Mouse (Mus musculus): ENCODE data around the gene Syt1. TPM values are rescaled to one million over a fixed set of nuclear protein-coding genes. Genes with fewer than 3 reads are reported as not detected.

Gene Syt1
- polyA plus RNA-seq, 1 experiment from 2014 or later: 0.19 TPM

DNA sequence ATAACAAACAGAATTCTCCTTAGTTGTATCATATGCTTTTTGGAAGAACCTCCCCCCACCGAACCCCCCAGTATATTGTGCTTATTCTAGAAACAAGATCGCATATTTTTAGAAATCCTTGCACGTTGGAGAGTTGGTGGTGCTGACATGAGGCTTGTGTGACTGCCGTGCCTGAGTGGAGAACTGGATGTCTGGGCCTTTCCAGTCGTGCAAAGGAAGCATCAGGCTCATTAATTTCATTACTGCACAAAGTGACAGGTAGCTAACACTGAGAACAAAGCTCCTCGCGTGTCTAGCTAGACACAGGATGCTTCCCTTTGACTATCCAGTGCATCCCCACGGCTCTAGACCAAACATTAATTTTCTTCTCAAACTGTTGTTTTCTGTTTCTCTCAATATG, 358.0 kb downstream of the Syt1 start:
- ChIA-PET CTCF (interaction anchor here (3.0 kb wide), 1 partner anchor 13 kb away, joined by 11 read pairs; no protein-coding TSS in a partner anchor), POLR2A (no interaction called here)
- no peak for TF ChIP-seq CTCF (IDR thresholded peaks at IDR 0.05)
- in situ Hi-C loops (cut with MboI; ENCODE audit: low pct_unique_long_range_greater_than_20kb): no loop called here
- DNase-seq (ENCODE audit: low read depth, low spot score): no peak
- H3K27me3 ChIP-seq: no peaks in the 10 kb centered on the region
- ATAC-seq: no peak

DNA sequence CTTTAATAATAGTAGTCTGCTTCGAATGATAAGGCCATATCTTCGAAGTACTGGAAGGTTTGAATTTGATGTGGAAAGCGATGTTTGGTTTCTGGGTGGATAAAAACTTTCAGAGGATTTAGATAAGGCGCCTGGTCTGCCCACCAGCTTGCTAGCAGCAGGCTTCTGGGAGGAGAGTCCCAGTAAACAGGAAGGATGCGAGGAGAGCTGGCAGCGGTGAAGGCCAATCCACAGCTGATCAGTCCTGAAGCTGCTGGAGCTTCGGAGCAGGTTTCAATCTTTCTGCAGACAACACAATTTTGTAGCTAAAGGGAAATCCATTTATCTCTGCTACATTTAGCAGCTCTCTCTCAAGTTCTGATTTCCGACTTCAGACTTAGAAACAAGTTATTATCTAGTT, 358.7 kb downstream of the Syt1 start:
- ChIA-PET POLR2A (no interaction called here), CTCF (interaction anchor here (3.0 kb wide), 1 partner anchor 12 kb away, joined by 11 read pairs; no protein-coding TSS in a partner anchor)
- no peak for TF ChIP-seq CTCF (IDR thresholded peaks at IDR 0.05)
- DNase-seq (ENCODE audit: low read depth, low spot score) (no peak), ATAC-seq (no peak)
- no peaks in the 10 kb centered on the region for H3K27me3 ChIP-seq
- in situ Hi-C loops (cut with MboI; ENCODE audit: low pct_unique_long_range_greater_than_20kb): no loop called here

DNA sequence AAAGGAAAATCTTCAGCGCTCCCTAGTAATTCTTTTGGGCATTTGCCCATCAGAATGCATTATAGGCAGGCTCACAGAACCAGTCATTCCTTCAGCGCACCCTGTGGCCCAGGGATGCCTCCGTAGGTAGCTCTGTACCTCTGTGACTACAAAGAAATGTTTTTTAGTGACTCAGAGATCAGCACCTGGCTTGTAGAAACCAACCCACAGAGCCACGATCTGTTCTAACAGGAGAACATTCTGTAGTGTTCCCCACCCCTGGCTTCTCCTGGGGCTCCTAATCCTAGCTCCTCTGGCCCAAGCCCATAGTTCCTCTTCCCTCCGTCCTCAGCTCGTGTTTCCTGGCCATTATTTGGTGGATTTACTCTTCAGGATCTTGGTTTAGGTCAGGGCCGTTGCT, 361.6 kb downstream of the Syt1 start:
- DNase-seq (ENCODE audit: low read depth, low spot score) (no peak), ATAC-seq (no peak)
- CTCF ChIA-PET: interaction anchor here (1.0 kb wide), 1 partner anchor 10 kb away, joined by 3 read pairs; no protein-coding TSS in a partner anchor
- in situ Hi-C loops (cut with MboI; ENCODE audit: low pct_unique_long_range_greater_than_20kb): no loop called here
- no peak for TF ChIP-seq CTCF (IDR thresholded peaks at IDR 0.05)
- no peaks in the 10 kb centered on the region for H3K27me3 ChIP-seq
- POLR2A ChIA-PET: no interaction called here

DNA sequence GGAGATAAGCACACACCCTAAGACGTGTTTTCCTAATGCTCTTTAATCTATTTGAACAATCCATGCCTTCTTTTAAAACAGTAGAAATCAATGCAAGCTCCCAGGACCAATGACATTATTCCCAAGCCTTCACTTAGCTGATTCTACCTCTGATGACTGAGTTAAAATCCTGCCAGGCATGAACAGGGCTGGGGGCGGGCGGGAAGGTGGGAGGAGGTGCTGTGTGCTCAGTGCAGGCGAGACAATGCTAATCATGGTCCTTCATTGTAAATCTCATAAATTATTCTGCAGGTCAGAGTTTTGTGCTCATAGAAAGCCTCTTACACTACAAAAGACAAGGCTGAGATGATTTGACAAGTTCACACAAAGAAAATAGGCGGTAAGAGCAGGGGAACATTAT, 366.9 kb downstream of the Syt1 start:
- in situ Hi-C loops (cut with MboI; ENCODE audit: low pct_unique_long_range_greater_than_20kb): no loop called here
- POLR2A ChIA-PET: no interaction called here
- DNase-seq (ENCODE audit: low read depth, low spot score) (no peak), ATAC-seq (no peak)
- no peak for TF ChIP-seq CTCF (IDR thresholded peaks at IDR 0.05)
- H3K27me3 ChIP-seq: peaks cover 3% of the 10 kb centered on the region
- CTCF ChIA-PET: no interaction called here

DNA sequence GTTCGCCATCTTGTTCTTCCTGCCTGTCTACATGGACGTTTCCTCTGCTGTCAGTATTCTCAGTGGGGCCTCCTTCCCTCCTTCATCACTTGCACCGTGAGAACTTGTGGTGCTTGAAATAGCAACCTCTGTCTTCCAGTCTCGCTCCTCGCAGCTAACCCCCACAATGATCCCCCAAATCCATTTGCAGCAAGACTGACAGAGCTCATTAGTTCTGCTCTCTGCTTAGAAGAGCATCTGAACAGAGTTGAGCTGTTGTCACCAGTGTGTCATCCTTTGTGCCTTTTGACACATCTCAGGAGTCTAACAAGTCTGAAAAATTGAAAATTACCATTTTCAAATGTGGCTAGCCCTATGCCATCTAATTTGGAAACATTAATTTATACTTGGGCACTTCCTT, 372.7 kb downstream of the Syt1 start:
- in situ Hi-C loops (cut with MboI; ENCODE audit: low pct_unique_long_range_greater_than_20kb): no loop called here
- ChIA-PET CTCF (no interaction called here), POLR2A (no interaction called here)
- TF ChIP-seq CTCF (IDR thresholded peaks at IDR 0.05): no peak
- DNase-seq (ENCODE audit: low read depth, low spot score) (no peak), ATAC-seq (no peak)
- peaks cover 3% of the 10 kb centered on the region for H3K27me3 ChIP-seq

DNA sequence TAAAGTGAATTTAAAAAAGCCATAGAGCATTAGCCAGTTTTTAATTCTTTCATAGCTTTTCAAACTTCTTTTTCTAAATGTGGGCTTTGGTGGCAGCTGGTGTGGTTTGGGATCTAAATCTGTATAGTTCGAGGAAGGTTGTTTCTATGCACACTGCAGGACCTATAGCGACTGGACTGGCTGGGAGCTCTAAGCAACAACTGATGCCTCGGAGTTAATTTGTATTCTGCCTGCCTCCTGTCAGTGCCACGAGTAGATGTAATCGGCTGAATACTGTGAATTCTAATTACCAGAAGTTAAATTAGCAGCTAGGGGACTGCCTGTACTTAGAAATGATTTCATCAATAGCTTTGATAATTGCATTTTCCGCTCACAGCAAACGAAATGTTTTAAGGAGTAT, 374.7 kb downstream of the Syt1 start:
- ChIA-PET POLR2A (interaction anchor here (0.8 kb wide), 1 partner anchor 20 kb away, joined by 3 read pairs; no protein-coding TSS in a partner anchor), CTCF (interaction anchor here (1.1 to 2.1 kb wide), 2 partner anchors 12 to 19 kb away, joined by 3 to 7 read pairs; no protein-coding TSS in a partner anchor)
- H3K27me3 ChIP-seq: peaks cover 3% of the 10 kb centered on the region
- in situ Hi-C loops (cut with MboI; ENCODE audit: low pct_unique_long_range_greater_than_20kb): no loop called here
- TF ChIP-seq CTCF (IDR thresholded peaks at IDR 0.05): no peak
- ATAC-seq (no peak), DNase-seq (ENCODE audit: low read depth, low spot score) (no peak)

DNA sequence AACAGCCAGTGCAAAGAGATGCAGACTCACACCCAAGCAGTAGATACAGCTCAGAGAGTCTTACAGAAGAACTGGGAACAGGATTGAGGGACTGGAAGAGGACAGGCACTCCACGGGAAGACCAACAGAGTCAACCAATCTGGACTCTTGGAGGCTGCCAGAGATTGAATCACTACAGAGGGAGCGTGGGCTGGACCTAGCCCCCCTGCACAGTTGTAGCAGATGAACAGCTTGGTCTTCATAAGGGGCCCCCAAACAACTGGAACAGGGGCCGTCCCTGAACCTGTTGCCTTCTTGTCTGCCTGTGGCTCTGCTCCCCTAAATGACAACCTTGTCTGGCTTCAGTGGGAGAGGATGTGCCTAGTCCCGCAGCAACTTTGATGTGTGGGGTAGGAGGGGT, 375.2 kb downstream of the Syt1 start:
- ATAC-seq (no peak), DNase-seq (ENCODE audit: low read depth, low spot score) (no peak)
- POLR2A ChIA-PET: interaction anchor here (0.8 kb wide), 1 partner anchor 21 kb away, joined by 3 read pairs; no protein-coding TSS in a partner anchor
- in situ Hi-C loops (cut with MboI; ENCODE audit: low pct_unique_long_range_greater_than_20kb): no loop called here
- peaks cover 3% of the 10 kb centered on the region for H3K27me3 ChIP-seq
- CTCF ChIA-PET: interaction anchor here (0.8 to 2.1 kb wide), 2 partner anchors 11 to 24 kb away, joined by 3 to 7 read pairs; no protein-coding TSS in a partner anchor
- TF ChIP-seq CTCF (IDR thresholded peaks at IDR 0.05): no peak

DNA sequence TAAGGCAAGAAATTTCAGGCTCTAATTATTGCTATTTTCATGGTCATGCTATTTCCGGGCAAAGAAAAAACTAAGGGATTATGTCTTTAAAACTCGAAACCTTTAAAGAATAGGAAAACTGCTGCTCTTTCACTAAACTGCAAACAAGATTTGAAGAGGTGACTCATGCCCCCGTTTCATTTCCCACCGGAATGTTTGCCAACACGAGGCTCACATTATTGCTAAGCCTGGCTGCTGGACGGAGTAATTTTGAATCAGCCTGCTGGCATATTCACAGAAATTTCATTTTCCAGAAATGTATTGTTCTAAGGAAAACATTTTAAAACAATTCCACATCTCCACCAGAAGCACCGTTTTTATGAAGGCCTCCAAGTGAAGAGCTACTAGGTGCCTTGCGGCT, 379.9 kb downstream of the Syt1 start:
- no peak for ATAC-seq
- in situ Hi-C loops (cut with MboI; ENCODE audit: low pct_unique_long_range_greater_than_20kb): no loop called here
- TF ChIP-seq CTCF (IDR thresholded peaks at IDR 0.05): no peak
- no peaks in the 10 kb centered on the region for H3K27me3 ChIP-seq
- CTCF ChIA-PET: no interaction called here
- DNase-seq (ENCODE audit: low read depth, low spot score): no peak
- POLR2A ChIA-PET: no interaction called here

DNA sequence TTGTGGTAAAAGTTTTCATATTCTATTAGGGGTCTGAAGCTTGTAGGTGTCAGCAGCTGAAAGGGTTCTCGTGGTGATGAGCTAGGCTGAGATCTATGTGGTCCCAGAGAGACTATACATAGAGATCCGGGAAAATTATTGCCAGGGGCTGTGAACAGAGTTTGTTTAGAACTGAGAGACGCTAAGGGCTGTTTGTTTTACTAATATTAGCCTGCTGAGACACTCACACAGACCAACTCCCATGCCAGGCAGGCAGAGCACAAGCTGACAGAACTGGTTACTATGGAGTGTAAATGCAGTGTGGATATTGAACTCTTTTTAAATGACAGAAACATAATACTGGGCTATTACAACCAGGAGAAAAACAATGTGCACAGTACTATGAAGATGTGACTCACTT, 384.4 kb downstream of the Syt1 start:
- in situ Hi-C loops (cut with MboI; ENCODE audit: low pct_unique_long_range_greater_than_20kb): no loop called here
- ATAC-seq (no peak), DNase-seq (ENCODE audit: low read depth, low spot score) (no peak)
- CTCF ChIA-PET: no interaction called here
- H3K27me3 ChIP-seq: no peaks in the 10 kb centered on the region
- no peak for TF ChIP-seq CTCF (IDR thresholded peaks at IDR 0.05)
- POLR2A ChIA-PET: no interaction called here

DNA sequence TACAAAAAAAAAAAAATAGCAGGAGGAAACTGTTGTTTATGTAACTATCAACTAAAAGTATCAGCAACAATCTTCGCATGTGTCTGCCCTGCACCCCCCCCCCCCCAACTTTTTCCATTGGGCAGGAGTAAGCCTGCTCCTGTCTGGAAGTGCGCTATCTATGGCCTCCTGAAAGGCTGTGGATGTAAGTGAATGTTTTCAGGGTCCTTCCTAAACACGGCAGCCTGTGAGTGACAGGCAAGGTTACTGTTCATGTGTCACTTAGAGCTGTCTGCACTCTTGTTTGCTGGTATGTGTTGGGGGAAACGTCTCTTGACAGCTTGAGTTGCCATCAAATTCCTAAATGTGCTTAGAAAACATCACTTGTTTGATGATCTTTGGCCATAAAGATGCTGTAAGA, 387.8 kb downstream of the Syt1 start:
- DNase-seq (ENCODE audit: low read depth, low spot score) (no peak), ATAC-seq (no peak)
- POLR2A ChIA-PET: no interaction called here
- H3K27me3 ChIP-seq: no peaks in the 10 kb centered on the region
- TF ChIP-seq CTCF (IDR thresholded peaks at IDR 0.05): no peak
- in situ Hi-C loops (cut with MboI; ENCODE audit: low pct_unique_long_range_greater_than_20kb): no loop called here
- CTCF ChIA-PET: no interaction called here

DNA sequence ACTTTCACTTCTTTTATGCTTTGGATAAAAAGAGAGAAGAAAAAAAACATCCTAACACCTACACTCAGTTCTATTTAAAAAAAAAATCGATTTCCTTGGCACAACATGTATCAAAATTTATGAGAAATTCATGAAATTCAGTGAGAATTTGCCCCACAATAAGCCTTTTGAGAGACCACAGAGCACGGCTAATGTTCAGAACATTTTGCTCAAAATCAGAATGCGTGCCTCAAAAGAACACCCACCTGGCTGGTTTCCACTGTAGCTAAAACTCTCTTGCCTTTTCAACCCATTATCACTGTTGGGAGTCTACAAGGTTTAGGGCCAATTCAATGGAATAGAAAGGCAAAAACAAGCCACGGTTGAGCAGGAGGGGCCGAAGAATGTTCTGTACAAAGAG, 390.9 kb downstream of the Syt1 start:
- CTCF ChIA-PET: interaction anchor here (1.6 kb wide), 1 partner anchor 17 kb away, joined by 3 read pairs; no protein-coding TSS in a partner anchor

DNA sequence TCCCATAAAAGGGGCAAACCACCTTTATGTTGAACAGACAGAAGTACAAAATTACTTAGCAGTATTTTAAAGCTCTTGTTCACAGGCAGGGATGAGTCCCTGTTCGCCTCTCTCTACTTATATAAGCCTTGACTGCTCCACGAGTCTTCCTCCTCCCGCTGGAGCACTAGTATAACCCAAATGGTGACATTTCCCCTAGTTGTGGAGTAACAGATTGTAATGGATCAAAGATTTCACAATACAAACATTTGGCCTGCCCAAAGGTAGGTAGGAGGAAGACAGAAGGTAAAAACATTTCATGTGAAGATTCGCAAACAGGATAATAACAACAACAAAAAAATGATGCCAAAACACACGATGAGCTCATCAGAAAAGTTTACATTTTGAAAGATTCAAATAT, 391.6 kb downstream of the Syt1 start:
- ChIA-PET POLR2A (interaction anchor here (0.6 to 0.7 kb wide), 2 partner anchors 59 to 1299 kb away, joined by 3 to 4 read pairs; no protein-coding TSS in a partner anchor), CTCF (interaction anchor here (0.9 to 1.6 kb wide), 2 partner anchors 15 to 17 kb away, joined by 3 read pairs; no protein-coding TSS in a partner anchor)
- ATAC-seq (no peak), DNase-seq (ENCODE audit: low read depth, low spot score) (no peak)
- in situ Hi-C loops (cut with MboI; ENCODE audit: low pct_unique_long_range_greater_than_20kb): no loop called here
- no peak for TF ChIP-seq CTCF (IDR thresholded peaks at IDR 0.05)
- no peaks in the 10 kb centered on the region for H3K27me3 ChIP-seq

More for the DNA sequence above, 390.9 kb downstream of the Syt1 start:
- ATAC-seq: no peak
- POLR2A ChIA-PET: interaction anchor here (0.7 kb wide), 1 partner anchor 60 kb away, joined by 4 read pairs; no protein-coding TSS in a partner anchor
- no peak for TF ChIP-seq CTCF (IDR thresholded peaks at IDR 0.05)
- in situ Hi-C loops (cut with MboI; ENCODE audit: low pct_unique_long_range_greater_than_20kb): no loop called here
- H3K27me3 ChIP-seq: no peaks in the 10 kb centered on the region
- DNase-seq (ENCODE audit: low read depth, low spot score): no peak

Measured in Patski (cell line).